Mouse (Mus musculus) hindbrain, embryonic 11.5 days (tissue): Measurements from ENCODE around the gene Gmnn. TPM values are rescaled to one million over a fixed set of nuclear protein-coding genes. Genes with fewer than 3 reads are reported as not detected.

Experiments
- ATAC-seq: fragments of 200-750 bp; cut with Nextera tagmentation; 2 replicates; pipeline ENCODE4 v1.8.0; 2017; ENCODE audit warnings: mild to moderate bottlenecking, moderate TSS enrichment, moderate library complexity; ENCODE audit not compliant: low FRiP score
- DNase-seq: peaks from one replicate; pipeline ENCODE4 v3.0.0-alpha.2; 2015; ENCODE audit warnings: low spot score
- H3K27ac ChIP-seq: fragments of 300-500 bp; sonication (generic); 2 replicates; pipeline ENCODE4 v1.5.1; 2014; ENCODE audit warnings: mild to moderate bottlenecking, low read depth, low read length
- H3K27me3 ChIP-seq: fragments of 300-500 bp; sonication (generic); 2 replicates; pipeline ENCODE4 v1.6.1; 2014; ENCODE audit warnings: mild to moderate bottlenecking, low read length, moderate library complexity, mixed read lengths; ENCODE audit not compliant: control insufficient read depth, insufficient read depth
- H3K36me3 ChIP-seq: fragments of 300-500 bp; sonication (generic); 2 replicates; pipeline ENCODE4 v1.6.1; 2014; ENCODE audit warnings: mild to moderate bottlenecking, low read length, moderate library complexity, mixed read lengths; ENCODE audit not compliant: control insufficient read depth, insufficient read depth
- H3K4me1 ChIP-seq: fragments of 300-500 bp; sonication (generic); replicated peaks from 2 replicates; pipeline ENCODE4 v1.6.1; 2014; ENCODE audit warnings: low read length, mixed read lengths; ENCODE audit not compliant: control insufficient read depth, insufficient read depth
- H3K4me2 ChIP-seq: fragments of 300-500 bp; sonication (generic); replicated peaks from 2 replicates; pipeline ENCODE4 v1.6.1; 2014; ENCODE audit warnings: mild to moderate bottlenecking, low read depth, low read length
- H3K4me3 ChIP-seq: fragments of 300-500 bp; sonication (generic); 2 replicates; pipeline ENCODE4 v1.5.1; 2014; ENCODE audit warnings: low read depth, low read length
- H3K9ac ChIP-seq: fragments of 300-500 bp; sonication (generic); 2 replicates; pipeline ENCODE4 v1.6.1; 2014; ENCODE audit warnings: low read depth, low read length
- H3K9me3 ChIP-seq: fragments of 300-500 bp; sonication (generic); 2 replicates; pipeline ENCODE4 v1.6.1; 2016; ENCODE audit warnings: low read length; ENCODE audit not compliant: control insufficient read depth
- WGBS: fragments of 180-500 bp; shearing (Covaris S2); extraction: QIAGEN DNeasy Blood & Tissue Kit; methylation state at CpG from one replicate; pipeline ENCODE4 v1.1.7; 2014; 5-methylcytosine and 5-hydroxymethylcytosine counted together
- polyA plus RNA-seq: library from polyadenylated mRNA; unstranded; fragments of >200 nt; fragmentation: Nextera tagmentation; extraction: Ambion mirVana; gene quantifications from 2 replicates; pipeline ENCODE4 v1.2.1, GENCODE M21; 2014

Gene Gmnn
- polyA plus RNA-seq, 1 experiment from 2014 or later = 128 TPM

- no peak overlapping the region for H3K27ac ChIP-seq
- 73% methylated on average over 12 of the region's 12 CpGs for WGBS
- H3K36me3 ChIP-seq = no peaks in the 10 kb centered on the region
- no peak overlapping the region for H3K4me3 ChIP-seq
- H3K9me3 ChIP-seq = no peaks in the 10 kb centered on the region
- H3K4me2 ChIP-seq = no peak overlapping the region
- H3K4me1 ChIP-seq = no peaks in the 10 kb centered on the region
- no peak overlapping the region for H3K9ac ChIP-seq
- no peaks in the 10 kb centered on the region for H3K27me3 ChIP-seq
- no peak for DNase-seq
- no peak for ATAC-seq
These were observed 51.9 kb downstream of the Gmnn start for GRCm38 (mm10) chr13:24709656-24710396.

GRCm38 (mm10) chr13:24702128-24702527 lies 59.6 kb downstream of the Gmnn start:
- no peak overlapping the region for H3K9ac ChIP-seq
- DNase-seq (no peak), ATAC-seq (no peak)
- H3K4me2 ChIP-seq = no peak overlapping the region
- WGBS = 90% methylated on average over 5 of the region's 5 CpGs
- no peaks in the 10 kb centered on the region for H3K4me1 ChIP-seq
- no peak overlapping the region for H3K27ac ChIP-seq
- H3K4me3 ChIP-seq = no peak overlapping the region
- no peaks in the 10 kb centered on the region for H3K36me3 ChIP-seq
- H3K27me3 ChIP-seq = no peaks in the 10 kb centered on the region
- no peaks in the 10 kb centered on the region for H3K9me3 ChIP-seq

Other genes with a start within 250 kb of the Gmnn start
- gene Ripor2, start 179.7 kb downstream of the Gmnn start, polyA plus RNA-seq = 9.5 and 10.4 TPM in 2 replicates
- not detected in 2 replicates for gene Armh2, start 20.7 kb downstream of the Gmnn start, polyA plus RNA-seq
- 23.4 and 39.7 TPM in 2 replicates for gene BC005537, start 39.7 kb upstream of the Gmnn start, polyA plus RNA-seq
- gene Acot13, start 69.6 kb upstream of the Gmnn start, polyA plus RNA-seq = 51.3 and 58.6 TPM in 2 replicates
- gene Tdp2, start 69.8 kb upstream of the Gmnn start, polyA plus RNA-seq = 78.9 and 79.4 TPM in 2 replicates
- 0.94 and 1.4 TPM in 2 replicates for gene D130043K22Rik, start 83.2 kb upstream of the Gmnn start, polyA plus RNA-seq
- gene Aldh5a1, start 175.7 kb upstream of the Gmnn start, polyA plus RNA-seq = 6.0 and 7.6 TPM in 2 replicates
- gene Gpld1, start 181.2 kb upstream of the Gmnn start, polyA plus RNA-seq = 0.25 and 0.81 TPM in 2 replicates